Mouse (Mus musculus): ENCODE measurements around the gene Tmem256. TPM values are rescaled to one million over a fixed set of nuclear protein-coding genes. Genes with fewer than 3 reads are reported as not detected.

Gene Tmem256
- total RNA-seq, 2 experiments from 2014 or later, result 144 to 166 TPM

GRCm38 (mm10) chr11:69883527-69884151 is 45.3 kb downstream of the Tmem256 start:
- DNase-seq, result no peak

- no peak for DNase-seq
These were observed 45.9 kb downstream of the Tmem256 start for GRCm38 (mm10) chr11:69884240-69884639.

- no peak for DNase-seq
These were observed 46.3 kb downstream of the Tmem256 start for GRCm38 (mm10) chr11:69884663-69885062.

- DNase-seq, result no peak
These were observed 48.8 kb downstream of the Tmem256 start for GRCm38 (mm10) chr11:69886907-69887635.

Small RNA genes lying within 50 kb of the gene (microRNA-seq; reads per million reads assigned to microRNA genes)
- gene Mir6924, result not detected

Other genes starting within 250 kb of the Tmem256 start
- gene Atp1b2, start 232.6 kb upstream of the Tmem256 start, total RNA-seq (2021), result 10 to 100 TPM; 28.5 to 45.4 TPM
- not detected for gene Shbg, start 220.6 kb upstream of the Tmem256 start, total RNA-seq (2021)
- gene Sat2, start 216.5 kb upstream of the Tmem256 start, total RNA-seq (2021), result 10 to 100 TPM in 1 of 2 experiments, 1 to 10 TPM in 1; 5.7 to 11.3 TPM
- 10 to 100 TPM; 80.5 to 88.4 TPM for gene Fxr2, start 205.5 kb upstream of the Tmem256 start, total RNA-seq (2021)
- not detected for gene Sox15, start 183.2 kb upstream of the Tmem256 start, total RNA-seq (2021)
- 100 to 1,000 TPM in 1 of 2 experiments, 10 to 100 TPM in 1; 91.4 to 126 TPM for gene Mpdu1, start 175.9 kb upstream of the Tmem256 start, total RNA-seq (2021)
- 10 to 100 TPM; 20.1 to 28.6 TPM for gene Cd68, start 172.4 kb upstream of the Tmem256 start, total RNA-seq (2021)
- 100 to 1,000 TPM; 678 to 712 TPM for gene Eif4a1, start 166.1 kb upstream of the Tmem256 start, total RNA-seq (2021)
- gene Senp3, start 156.4 kb upstream of the Tmem256 start, total RNA-seq (2021), result 10 to 100 TPM; 70.6 to 80.4 TPM
- gene Tnfsf13, start 152.7 kb upstream of the Tmem256 start, total RNA-seq (2021), result 1 to 10 TPM; 1.7 to 2.5 TPM
- 10 to 100 TPM; 21.5 to 22.9 TPM for gene Tnfsf12, start 142.7 kb upstream of the Tmem256 start, total RNA-seq (2021)
- 1 to 10 TPM; 4.0 to 4.9 TPM for gene Tnfsfm13, start 142.4 kb upstream of the Tmem256 start, total RNA-seq (2021)
- gene Polr2a, start 79.9 kb upstream of the Tmem256 start, total RNA-seq (2021), result 10 to 100 TPM; 86.4 to 90.3 TPM
- not detected for gene Slc35g3, start 76.5 kb upstream of the Tmem256 start, total RNA-seq (2021)
- gene Zbtb4, start 72.6 kb upstream of the Tmem256 start, total RNA-seq (2021), result 10 to 100 TPM; 57.7 to 63.8 TPM
- 1 to 10 TPM; 1.1 to 1.8 TPM for gene Chrnb1, start 42.6 kb upstream of the Tmem256 start, total RNA-seq (2021)
- 1 to 10 TPM; 3.9 to 8.6 TPM for gene Fgf11, start 36.7 kb upstream of the Tmem256 start, total RNA-seq (2021)
- under 1 TPM; 0.17 to 0.26 TPM for gene Tmem102, start 32.9 kb upstream of the Tmem256 start, total RNA-seq (2021)
- gene Gm39566, start 23.2 kb upstream of the Tmem256 start, total RNA-seq (2021), result not detected
- not detected for gene Spem2, start 20.0 kb upstream of the Tmem256 start, total RNA-seq (2021)
- not detected for gene Spem1, start 16.3 kb upstream of the Tmem256 start, total RNA-seq (2021)
- gene Nlgn2, start 730 bp upstream of the Tmem256 start, total RNA-seq (2021), result 10 to 100 TPM; 14.4 to 22.3 TPM
- gene Plscr3, start 7.9 kb downstream of the Tmem256 start, total RNA-seq (2021), result 10 to 100 TPM; 49.3 to 50.4 TPM
- gene Tnk1, start 20.2 kb downstream of the Tmem256 start, total RNA-seq (2021), result not detected
- gene Tmem95, start 39.5 kb downstream of the Tmem256 start, total RNA-seq (2021), result not detected
- 1 to 10 TPM; 4.2 to 5.4 TPM for gene Kctd11, start 42.9 kb downstream of the Tmem256 start, total RNA-seq (2021)
- under 1 TPM; 0.23 to 0.89 TPM for gene Acap1, start 57.0 kb downstream of the Tmem256 start, total RNA-seq (2021)
- gene 2810408A11Rik, start 62.5 kb downstream of the Tmem256 start, total RNA-seq (2021), result 1 to 10 TPM in 1 of 2 experiments, under 1 TPM in 1; 0.46 to 1.4 TPM
- 10 to 100 TPM; 42.5 to 47.5 TPM for gene Neurl4, start 62.6 kb downstream of the Tmem256 start, total RNA-seq (2021)
- 10 to 100 TPM; 47.1 to 47.6 TPM for gene Gps2, start 75.4 kb downstream of the Tmem256 start, total RNA-seq (2021)
- 100 to 1,000 TPM; 619 to 640 TPM for gene Eif5a, start 83.4 kb downstream of the Tmem256 start, total RNA-seq (2021)
- gene Ybx2, start 97.3 kb downstream of the Tmem256 start, total RNA-seq (2021), result 10 to 100 TPM; 11.5 to 11.8 TPM
- 10 to 100 TPM; 60.2 to 90.0 TPM for gene Slc2a4, start 109.7 kb downstream of the Tmem256 start, total RNA-seq (2021)
- 1 to 10 TPM in 1 of 2 experiments, not detected in 1; 1.2 TPM for gene Cldn7, start 126.3 kb downstream of the Tmem256 start, total RNA-seq (2021)
- 100 to 1,000 TPM; 112 to 132 TPM for gene Ctdnep1, start 142.6 kb downstream of the Tmem256 start, total RNA-seq (2021)
- gene Elp5, start 144.0 kb downstream of the Tmem256 start, total RNA-seq (2021), result 10 to 100 TPM; 66.4 to 80.3 TPM
- 100 to 1,000 TPM; 421 to 450 TPM for gene Gabarap, start 152.6 kb downstream of the Tmem256 start, total RNA-seq (2021)
- gene Phf23, start 157.3 kb downstream of the Tmem256 start, total RNA-seq (2021), result 10 to 100 TPM; 54.6 to 57.1 TPM
- gene Dvl2, start 162.1 kb downstream of the Tmem256 start, total RNA-seq (2021), result 10 to 100 TPM; 15.6 to 17.4 TPM
- 100 to 1,000 TPM; 543 to 557 TPM for gene Acadvl, start 176.9 kb downstream of the Tmem256 start, total RNA-seq (2021)
- 10 to 100 TPM; 27.4 to 40.4 TPM for gene Dlg4, start 178.4 kb downstream of the Tmem256 start, total RNA-seq (2021)
- under 1 TPM in 1 of 2 experiments, not detected in 1; 0.33 TPM for gene Asgr1, start 215.6 kb downstream of the Tmem256 start, total RNA-seq (2021)

Measured in adrenal gland, postnatal 36 days (tissue).